Mouse (Mus musculus) testis, postnatal 14 days (tissue): ENCODE measurements around the gene Diras2.
A peak's percentile ranks its signal among the peaks of the same experiment; 100 is the strongest.
"Not testable (repeated sequence)": the region's sequence is repeated elsewhere in the genome, so short reads cannot be mapped to it uniquely, and the experiment has no call there.

Experiments
- DNase-seq: peaks from one replicate; pipeline ENCODE4 v3.0.0; 2021; ENCODE audit warnings: low spot score

The Diras2 gene

DNA sequence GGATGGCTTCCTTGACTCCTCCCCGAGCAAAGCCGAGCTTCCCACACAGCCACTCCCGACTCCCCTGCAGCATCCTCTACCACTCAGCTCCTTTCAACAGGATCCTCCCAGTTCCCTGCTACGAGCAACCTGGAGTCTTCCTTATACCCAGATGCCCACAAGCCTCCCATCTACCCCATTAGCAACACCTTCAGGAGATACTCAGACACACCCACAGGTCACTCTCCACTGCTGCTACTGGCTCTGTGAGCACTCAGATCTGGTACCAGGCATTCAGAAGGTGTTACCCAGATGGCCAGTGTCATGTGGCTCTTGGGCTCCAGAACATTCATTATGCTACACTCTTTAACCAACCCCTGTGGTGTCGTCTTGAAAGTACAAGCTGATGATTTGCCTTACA lies 11.7 kb downstream of the Diras2 start:
- no peak for DNase-seq

DNA sequence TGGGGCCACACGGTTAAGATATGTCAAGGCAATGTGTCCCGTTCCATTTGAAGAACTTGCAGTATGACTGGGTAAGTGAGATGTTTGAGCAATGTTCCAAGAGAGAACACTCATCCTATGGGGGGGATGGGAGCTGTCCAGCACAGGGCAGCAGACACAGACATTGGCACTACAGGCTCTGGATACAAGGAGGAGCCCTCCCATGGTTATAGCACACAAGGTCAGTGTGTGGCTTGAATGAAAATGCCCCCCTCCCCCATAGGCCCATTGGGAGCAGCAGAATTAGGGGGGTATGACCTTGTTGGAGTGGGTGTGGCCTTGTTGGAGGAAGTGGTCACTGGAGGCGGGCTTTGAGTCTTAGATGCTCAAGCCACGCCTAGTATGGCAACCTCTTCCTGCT lies 12.7 kb downstream of the Diras2 start:
- DNase-seq: no peak

DNA sequence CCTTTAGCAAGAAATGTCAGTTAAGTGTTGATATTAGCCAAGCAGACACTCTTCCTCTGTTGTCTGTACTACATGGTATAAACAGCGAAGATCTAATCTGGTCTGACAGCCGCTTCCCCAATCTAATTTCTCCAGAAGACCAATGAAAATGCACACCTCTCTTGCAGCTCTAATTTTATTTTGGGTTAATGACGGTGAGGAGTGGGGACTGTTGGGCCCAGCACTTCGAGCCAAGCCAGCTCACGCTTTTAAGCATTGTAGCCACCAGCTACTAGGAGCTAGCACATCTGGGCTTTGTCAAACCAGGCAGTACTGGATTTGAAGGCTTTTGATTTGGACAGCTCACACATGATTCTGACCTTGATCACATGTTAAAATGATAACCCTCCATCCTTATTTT lies 14.1 kb downstream of the Diras2 start:
- no peak for DNase-seq

DNA sequence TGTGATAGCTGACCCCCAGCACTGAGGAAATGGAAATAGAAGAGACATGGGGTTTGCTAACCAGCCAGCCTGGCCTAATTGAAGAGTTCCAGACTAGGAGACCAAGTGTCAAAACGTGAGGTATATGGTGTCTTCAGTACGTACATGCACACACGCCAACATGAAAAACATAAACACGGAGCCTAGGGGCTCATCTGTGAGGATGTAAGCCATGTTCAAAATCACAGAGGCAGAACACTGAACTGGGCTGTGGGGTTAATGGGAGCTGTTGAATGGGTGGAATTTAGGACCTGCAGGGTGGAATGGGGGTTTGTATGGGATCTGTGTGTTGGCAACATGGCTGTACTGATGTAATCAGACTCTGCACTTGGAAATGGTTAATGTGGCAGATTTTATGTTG lies 14.5 kb downstream of the Diras2 start:
- DNase-seq: no peak

DNA sequence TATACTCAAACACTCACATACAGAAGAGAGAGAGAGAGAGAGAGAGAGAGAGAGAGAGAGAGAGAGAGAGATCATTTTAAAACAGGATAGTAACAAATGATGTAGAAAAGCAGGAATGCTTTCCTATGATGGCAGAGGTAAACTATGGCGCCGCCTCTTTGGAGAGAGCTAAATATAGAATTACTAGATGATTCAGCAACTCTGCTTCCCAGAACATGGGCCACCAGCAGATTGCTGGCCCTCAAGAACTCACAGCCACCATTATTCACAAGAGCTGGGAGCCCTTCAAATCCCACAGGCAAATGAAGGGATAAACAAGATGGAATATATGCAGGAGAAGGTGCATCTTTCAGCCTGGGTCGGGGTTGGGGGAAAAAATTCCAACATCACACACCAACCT lies 15.0 kb downstream of the Diras2 start:
- DNase-seq: no peak

DNA sequence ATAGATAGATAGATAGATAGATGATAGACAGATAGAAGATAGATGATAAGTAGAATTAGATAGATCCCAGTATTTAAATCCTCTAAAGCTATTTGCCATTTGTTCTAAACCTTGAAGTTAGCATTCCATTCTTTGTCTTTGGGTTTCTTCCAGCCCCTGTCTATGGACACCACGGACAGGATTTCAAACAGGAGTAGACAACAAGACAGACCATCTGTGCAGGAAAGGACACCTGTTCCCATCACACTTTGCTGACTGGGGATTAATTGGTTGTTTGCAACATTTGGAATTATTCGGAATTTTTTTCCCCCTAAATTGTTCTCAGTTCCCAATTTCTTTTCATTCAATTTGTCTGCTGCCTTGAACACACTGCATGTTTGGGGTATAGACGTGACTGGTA lies 17.5 kb downstream of the Diras2 start:
- DNase-seq: no peak

DNA sequence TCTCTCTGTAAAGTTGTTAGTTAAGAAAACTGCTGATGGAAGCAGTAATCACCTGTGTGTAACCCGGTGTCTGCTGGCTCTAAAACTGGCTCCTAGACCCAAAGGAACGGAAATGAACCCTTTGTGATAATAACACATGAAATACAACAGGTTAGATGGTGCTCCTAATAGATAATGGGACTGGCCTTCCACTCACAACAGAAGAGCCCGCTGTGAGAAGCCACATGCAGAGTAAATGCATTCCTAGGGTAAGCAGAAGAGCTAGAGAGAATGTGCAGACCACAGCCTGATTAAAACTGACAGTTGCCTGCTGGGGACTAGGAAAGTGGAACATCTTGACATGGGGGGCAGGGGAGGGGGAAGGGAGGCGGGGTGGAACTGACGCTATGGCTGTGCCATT lies 18.7 kb downstream of the Diras2 start:
- DNase-seq: no peak

DNA sequence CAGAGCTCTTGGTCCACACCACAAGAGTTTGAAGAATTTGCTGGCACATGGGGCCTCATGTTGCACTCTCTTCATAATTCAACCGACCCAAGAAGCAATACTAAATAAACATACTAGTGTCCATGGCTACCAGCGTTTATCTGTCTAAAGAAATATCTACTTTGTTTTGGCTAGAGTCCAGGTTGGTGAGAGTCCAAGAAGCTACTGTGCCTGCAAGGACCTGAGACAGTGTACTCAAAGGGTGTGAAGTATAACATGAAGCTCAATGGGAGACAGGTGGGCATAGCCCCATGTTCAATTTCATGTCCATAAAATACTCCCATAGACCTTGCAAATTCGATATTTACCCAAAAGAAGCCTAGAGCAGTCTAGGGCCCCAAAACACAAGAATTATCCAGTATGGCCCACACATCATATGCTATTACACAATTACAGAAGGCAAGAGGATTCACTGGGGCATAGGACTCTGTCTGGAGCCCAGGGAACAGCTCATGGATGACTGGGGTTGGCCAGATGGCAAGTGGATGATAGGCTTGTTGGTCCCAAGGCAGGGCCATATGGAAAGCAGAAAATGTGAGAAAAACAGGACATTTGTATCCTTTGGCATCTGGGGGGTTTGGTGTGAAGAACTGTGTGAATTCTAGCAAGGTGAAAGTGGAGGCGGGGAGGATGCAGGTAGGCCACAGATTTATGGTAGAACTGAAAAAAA lies 20.8 kb downstream of the Diras2 start:
- DNase-seq: no peak

DNA sequence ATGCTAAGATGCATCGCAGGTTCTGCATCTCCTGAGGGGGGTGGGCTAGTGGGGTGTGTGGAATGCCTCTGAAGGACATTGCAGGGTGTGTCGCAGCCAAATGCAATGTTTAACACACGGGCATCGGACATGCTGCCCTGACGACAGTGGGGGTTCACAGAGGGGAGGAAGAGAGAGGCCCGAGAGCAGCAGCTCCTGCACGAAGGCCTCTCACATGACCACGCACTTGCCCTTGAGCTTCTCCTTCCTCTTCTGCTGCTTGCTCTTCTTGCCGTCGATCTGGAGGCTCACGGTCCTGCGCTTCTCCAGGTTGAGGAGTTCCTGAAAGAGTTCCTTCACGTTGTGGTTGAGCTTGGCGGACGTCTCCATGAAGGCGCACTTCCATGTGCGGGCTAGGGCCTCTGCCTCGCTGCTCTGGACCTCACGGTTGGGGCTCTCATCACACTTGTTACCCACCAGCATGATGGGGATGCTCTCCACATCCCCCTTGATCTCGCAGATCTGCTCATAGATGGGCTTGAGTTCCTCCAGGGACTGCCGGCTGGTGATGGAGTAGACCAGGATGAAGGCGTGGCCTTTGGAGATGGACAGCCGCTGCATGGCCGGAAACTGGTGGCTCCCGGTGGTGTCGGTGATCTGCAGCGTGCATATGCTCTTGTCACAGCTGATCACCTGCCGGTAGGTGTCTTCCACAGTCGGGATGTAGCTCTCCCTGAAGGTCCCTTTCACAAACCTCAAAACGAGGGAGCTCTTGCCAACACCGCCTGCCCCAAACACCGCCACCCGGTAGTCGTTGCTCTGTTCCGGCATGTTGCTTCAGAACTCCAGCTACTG lies 23.4 kb downstream of the Diras2 start:
- DNase-seq: no peak

DNA sequence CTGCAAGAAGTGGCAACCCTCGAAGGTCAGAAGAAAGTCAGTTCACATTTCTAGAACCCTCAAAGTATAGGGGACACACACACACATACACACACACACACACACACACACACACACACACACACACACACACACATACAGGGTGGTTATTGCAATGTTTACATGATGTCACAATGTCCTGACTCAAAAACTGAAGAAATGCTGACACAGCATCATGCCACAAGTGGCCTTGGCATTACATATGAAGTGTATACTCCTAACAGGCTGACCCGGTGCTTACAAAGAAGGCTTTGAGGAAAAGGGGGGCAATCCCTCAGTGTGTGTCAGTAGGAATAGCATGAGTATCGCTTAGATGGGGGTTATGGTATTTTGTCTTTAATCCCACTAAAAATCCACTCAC lies 24.3 kb downstream of the Diras2 start:
- not testable (repeated sequence) for DNase-seq

DNA sequence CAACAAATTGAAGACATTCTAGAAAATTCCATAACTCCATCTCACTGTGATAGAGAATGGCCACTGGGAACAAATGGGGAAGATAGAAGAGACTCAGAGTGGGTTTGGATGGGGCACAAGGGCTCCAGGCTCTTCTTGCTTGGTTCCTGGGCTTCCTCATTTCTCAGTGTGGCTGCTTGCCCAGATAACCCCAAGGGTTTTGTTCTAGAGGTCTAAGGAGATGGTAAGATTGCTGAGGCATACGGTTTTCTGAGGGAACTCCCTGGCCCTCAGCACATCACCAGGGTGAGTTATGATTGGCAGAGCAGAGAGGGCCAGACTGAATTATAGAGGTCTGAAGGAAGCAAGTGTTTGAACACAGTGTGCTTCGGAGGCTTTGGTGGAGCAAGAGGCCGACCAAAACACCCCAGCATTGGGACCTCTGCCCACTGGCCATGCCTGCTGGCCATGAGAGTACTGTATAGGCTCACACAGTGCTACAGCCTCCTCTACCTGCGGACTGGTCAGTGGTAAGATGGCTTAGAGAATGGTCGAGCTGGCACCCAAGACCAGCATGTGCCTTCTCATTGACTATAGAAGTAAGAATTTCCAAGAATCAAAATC lies 25.3 kb downstream of the Diras2 start:
- DNase-seq: not testable (repeated sequence)

DNA sequence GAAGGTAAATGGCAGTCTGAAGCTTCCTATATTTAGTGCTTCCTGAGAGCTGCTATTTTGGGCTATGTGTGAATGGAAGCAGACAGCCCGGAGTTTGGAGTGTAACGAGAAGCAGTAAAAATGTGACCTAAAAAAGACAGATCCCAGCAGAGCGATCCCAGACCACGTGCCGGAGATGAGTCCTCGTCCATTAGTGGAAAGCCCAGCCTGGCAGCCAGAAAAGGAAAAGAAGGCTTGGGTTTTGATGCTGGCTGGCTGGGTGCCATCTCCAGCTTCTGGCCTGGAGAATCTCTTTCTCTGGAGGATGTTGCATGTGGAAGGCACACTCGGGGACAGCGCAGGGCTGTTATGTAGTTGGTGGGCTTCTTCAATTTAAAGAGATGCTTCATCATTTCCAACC lies 29.4 kb downstream of the Diras2 start:
- no peak for DNase-seq

DNA sequence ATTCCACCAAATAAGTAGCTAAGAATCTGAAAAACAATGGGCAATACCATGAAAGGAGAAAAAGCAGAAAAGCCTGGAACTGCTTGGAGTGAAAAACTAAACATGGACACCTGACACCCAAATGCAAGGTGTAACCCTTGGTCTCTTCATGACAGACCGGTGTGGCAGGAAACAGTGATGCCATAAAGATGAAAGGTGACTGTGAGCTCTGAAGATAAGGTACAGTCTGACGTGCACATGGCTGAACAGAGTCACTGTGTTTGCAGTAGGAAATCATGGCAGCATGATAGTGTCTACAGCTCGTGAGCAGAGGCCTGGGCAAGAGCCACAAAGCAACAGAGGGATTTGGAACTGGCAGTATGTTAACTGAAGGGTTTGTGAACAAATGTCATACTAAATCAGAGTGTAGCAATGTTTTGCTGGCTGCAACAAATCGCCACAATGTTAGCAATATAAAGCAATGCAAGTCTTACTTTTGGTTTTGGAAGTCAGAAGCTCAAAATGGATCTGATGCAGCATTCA lies 34.0 kb downstream of the Diras2 start:
- no peak for DNase-seq

DNA sequence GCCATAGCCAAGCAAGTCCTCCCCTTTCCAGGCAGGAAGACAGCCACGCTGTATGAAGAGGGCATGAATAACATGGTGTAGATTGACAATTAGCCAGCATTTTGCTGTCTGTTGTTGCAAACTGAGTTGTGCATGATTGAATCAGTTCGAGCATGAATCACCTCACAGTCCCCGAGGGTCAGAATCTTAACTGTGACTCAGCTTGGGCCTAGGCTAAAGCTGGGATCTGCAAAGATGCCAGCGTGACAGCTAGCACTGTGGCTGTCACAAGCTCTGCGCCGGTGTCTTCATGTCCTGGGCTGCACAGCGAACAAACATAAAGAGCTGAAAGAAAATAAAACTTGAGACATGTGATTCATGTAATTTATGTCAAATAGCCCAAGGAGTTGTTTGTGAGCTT lies 42.3 kb downstream of the Diras2 start:
- no peak for DNase-seq

DNA sequence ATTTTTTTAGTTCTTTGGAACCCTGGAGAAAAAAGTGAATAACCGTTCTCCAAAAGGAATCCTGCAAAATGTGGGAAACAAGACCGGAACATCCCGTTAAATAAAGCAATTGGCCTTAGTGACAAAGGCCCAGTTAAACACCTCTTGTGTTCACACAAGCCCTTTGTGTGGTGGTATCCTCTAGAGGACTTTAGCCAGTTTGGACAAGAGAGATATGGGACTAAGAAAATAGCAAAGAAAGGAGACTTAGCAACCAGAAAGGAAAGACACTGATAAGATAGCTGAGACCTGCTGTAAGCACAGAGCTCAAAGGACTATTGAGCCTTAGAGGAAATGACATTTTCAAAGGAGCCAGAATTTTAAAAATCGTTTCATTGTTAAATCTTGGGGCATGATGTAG lies 47.0 kb downstream of the Diras2 start:
- no peak for DNase-seq

DNA sequence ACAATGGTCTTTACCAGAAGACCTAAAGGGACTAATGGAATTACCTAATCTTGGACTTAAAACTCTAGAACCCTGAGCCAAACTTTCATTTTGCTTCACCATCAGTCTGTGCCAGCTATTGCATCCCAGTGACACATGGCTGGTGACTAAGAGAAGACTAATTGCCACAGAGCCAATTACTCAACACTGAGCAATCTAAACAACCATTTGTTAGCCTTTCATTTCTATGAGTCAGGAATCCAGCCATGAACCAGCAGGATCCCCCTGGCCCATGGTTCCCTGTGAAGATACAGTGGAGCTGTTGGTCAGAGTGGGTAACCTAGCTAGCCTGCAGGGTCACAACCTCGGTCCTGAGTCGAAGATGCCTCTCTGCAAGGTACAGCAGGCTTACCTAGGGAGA lies 49.3 kb downstream of the Diras2 start:
- DNase-seq: no peak

DNA sequence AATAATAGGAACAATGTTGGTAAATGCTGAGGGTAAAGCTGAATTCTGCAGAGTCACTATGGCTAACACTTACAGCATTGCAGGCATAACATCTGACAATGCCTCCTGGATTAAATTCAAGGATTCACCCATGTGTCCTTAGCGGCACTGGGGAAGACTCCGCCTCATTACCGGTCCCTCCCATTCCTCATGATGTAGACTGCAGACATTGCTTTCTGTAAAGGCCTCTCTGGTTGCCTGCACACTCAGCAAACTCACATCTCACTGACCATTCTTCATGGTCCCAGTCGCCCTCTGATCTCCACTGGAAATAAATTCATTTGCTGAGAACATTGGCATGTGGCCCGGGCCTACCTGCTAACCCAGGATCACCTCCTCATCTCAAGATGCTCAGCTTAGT lies 51.9 kb downstream of the Diras2 start:
- no peak for DNase-seq

DNA sequence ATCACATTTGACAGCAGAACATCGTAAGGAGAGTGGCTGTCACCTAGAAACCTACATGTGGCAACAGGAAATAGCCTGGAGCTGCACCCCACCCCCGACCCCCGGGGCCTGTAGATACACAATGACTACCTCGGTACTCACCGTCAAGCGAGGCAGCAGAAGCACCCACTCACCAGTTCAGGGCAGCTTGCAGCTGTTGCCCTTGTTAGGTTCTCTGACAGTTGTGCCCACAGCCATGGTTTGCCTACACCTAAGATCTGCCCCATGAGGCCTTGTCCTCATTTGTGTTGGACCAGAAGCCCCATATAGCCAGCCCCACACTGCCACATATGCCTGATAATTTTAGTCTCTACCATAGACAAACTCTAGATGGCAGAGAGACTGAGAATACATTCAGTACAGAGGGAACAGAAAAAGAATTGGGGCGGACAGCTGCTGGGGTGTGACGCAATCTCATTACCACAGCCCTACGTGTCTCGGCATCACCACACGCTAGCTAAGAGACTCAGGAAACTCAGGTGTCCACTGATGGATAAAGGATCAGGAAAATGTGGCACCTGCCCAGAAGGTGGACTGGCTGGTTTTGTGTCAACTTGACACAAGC lies 54.0 kb downstream of the Diras2 start:
- no peak for DNase-seq

DNA sequence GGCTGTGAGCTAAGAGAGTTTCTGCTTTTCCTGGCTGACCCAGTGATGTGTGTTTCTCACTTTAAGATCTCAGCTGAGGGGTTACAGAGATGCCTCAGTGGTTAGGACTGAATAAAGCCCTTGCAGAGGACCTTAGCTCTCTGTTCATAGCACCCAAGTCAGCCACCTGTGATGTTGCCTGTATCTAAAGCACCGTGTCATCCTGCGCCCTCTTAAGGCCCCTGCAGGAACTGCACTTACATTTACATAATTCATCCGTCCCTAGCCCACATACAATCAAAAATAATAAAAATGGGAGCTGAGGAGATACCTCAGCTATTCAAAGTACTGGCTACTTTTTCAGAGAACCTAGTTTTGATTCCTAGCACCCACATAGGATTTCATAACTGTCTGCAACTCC lies 54.9 kb downstream of the Diras2 start:
- DNase-seq: peak; percentile 9

DNA sequence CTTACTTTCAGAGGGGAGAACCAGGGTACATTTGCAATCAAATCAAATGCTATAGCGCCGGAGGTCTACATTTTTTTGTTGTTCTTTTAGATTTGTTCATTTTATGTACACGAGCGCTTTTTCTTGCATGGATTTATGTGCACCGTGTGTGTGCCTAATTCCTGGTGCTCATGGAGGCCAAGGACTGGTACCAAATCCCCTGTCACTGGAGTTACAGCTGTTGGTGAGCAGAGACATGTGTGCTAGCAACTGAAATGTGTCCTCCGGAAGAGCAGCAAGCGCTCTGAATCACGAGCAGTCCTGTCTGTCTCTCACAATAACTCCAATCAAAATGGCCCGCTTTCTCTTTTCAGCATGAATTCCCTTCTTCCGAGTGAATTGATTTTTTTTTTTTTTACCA lies 55.8 kb downstream of the Diras2 start:
- DNase-seq: no peak

DNA sequence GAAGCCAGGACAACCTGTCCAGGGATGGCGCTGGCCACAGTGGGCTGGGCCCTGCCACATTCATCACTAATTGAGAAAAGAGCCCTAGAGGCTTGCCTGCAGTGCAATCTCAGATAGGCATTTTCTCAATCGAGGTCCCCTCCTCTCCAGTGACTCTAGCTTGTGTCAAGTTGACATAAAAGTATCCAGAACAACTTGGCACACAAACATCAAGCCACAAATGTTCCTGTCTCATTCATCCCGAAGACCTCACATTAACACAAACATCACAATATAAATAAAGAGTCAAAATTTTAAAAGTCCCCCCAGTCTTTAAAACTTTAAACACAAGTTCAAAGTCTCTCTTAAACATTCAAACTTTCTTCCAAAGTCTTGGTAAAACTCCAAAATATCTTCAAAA lies 56.3 kb downstream of the Diras2 start:
- no peak for DNase-seq

DNA sequence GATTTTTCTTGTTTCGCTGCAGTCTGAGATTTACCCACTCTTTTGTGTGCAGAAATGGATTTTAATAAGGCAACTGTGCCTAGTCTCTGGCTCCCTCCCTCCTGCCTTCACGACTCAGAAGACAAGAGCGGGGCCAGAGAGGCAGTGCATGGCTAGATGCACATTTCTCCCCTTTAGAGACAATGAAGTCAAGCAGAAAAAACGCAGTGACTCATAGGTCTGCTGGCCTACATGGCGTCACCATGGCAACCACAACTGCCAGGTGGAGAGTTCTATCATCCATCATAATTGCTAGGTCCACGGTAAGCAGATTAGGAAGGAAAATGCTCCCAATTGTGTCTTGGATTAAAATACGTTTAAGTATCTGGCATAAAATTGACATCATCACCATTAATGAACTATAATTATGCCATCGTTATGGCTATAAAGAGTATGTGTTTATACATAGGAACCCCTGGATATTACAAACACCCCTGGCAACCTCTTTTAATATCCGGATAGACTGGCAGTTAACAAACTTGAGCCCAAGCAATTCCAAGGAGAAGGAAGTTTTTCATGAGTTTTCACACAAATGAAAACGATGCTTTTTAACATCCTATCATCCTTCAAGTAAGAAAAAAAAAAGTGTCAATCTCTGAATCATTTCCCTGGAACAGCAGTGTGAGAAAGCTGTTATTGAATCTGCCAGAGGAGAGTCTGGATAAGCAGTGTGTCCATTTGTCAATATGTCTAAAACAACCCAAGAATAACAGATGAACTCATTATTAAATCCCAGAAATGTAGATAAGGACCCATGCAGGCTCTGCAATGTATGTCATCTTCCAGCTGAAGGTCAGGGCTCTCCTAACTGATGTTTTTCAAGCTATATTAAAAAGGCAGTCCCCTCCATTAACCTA lies 61.0 kb downstream of the Diras2 start:
- DNase-seq: no peak
